Mouse (Mus musculus) megakaryocyte, embryonic 14.5 days (primary cell): ENCODE measurements around the gene Cct3. TPM values are rescaled to one million over a fixed set of nuclear protein-coding genes. Genes with fewer than 3 reads are reported as not detected.
"Not testable (repeated sequence)": the region's sequence is repeated elsewhere in the genome, so short reads cannot be mapped to it uniquely, and the experiment has no call there.

ENCODE experiments used
- H3K27me3 ChIP-seq: replicated peaks from 2 replicates; pipeline ENCODE3; 2012; ENCODE audit warnings: inconsistent platforms
- H3K36me3 ChIP-seq: replicated peaks from 2 replicates; pipeline ENCODE3; 2012; ENCODE audit warnings: low read length, inconsistent platforms, mixed read lengths
- H3K4me1 ChIP-seq: 2 replicates; pipeline ENCODE4 v1.6.1; 2012; ENCODE audit warnings: inconsistent platforms
- H3K4me3 ChIP-seq: replicated peaks from 2 replicates; pipeline ENCODE3; 2012; ENCODE audit warnings: moderate library complexity, mild to moderate bottlenecking, inconsistent platforms
- H3K9me3 ChIP-seq: 2 replicates; pipeline ENCODE4 v1.6.1; 2012; ENCODE audit warnings: inconsistent platforms
- FLI1 ChIP-seq: IDR thresholded peaks from 2 replicates; pipeline ENCODE4 v1.6.1; 2012; ENCODE audit warnings: low read length, inconsistent platforms, mixed read lengths
- GATA1 ChIP-seq: IDR thresholded peaks from 3 replicates; pipeline ENCODE4 v1.6.1; 2012; ENCODE audit warnings: mixed read lengths, low read length, inconsistent platforms, borderline replicate concordance
- polyA plus RNA-seq: library from polyadenylated mRNA; stranded (reverse); fragments of >175 nt; gene quantifications from 2 replicates; pipeline ENCODE4 v1.2.3, GENCODE M21; 2012; ENCODE audit warnings: low replicate concordance; ENCODE audit not compliant: insufficient read depth

The Cct3 gene
- polyA plus RNA-seq, 1 experiment = 29.4 TPM

- Histone ChIP-seq H3K4me3 (no peak overlapping the region), H3K27me3 (peaks cover 9% of the 10 kb centered on the region), H3K9me3 (no peaks in the 10 kb centered on the region), H3K4me1 (peaks cover 35% of the 10 kb centered on the region), H3K36me3 (peaks cover 88% of the 10 kb centered on the region)
- TF ChIP-seq GATA1 = no peak
- no peak for TF ChIP-seq FLI1
Observed at GRCm38 (mm10) chr3:88359989-88360388, 63.1 kb downstream of the Cct3 start.

- peaks cover 30% of the 10 kb centered on the region for H3K4me1 ChIP-seq
- no peak overlapping the region for H3K4me3 ChIP-seq
- H3K36me3 ChIP-seq = peaks cover 77% of the 10 kb centered on the region
- peaks cover 19% of the 10 kb centered on the region for H3K27me3 ChIP-seq
- no peak for TF ChIP-seq FLI1
- no peak for TF ChIP-seq GATA1
- H3K9me3 ChIP-seq = peaks cover 7% of the 10 kb centered on the region
Observed at GRCm38 (mm10) chr3:88361096-88361495, 64.2 kb downstream of the Cct3 start.

GRCm38 (mm10) chr3:88361612-88362313, 64.8 kb downstream of the Cct3 start:
- peaks cover 25% of the 10 kb centered on the region for H3K4me1 ChIP-seq
- no peak for TF ChIP-seq FLI1
- TF ChIP-seq GATA1 = no peak
- H3K27me3 ChIP-seq = peaks cover 21% of the 10 kb centered on the region
- H3K36me3 ChIP-seq = peaks cover 70% of the 10 kb centered on the region
- peaks cover 7% of the 10 kb centered on the region for H3K9me3 ChIP-seq
- no peak overlapping the region for H3K4me3 ChIP-seq

- peaks cover 52% of the 10 kb centered on the region for H3K36me3 ChIP-seq
Observed at GRCm38 (mm10) chr3:88363700-88364099, 66.8 kb downstream of the Cct3 start.

GRCm38 (mm10) chr3:88364337-88364736, 67.4 kb downstream of the Cct3 start, which contains the start of gene Paqr6:
Paqr6 (plus strand) TSS chr3:88364584.
- Histone ChIP-seq H3K27me3 (peaks cover 28% of the 10 kb centered on the region), H3K4me1 (peaks cover 20% of the 10 kb centered on the region), H3K36me3 (peaks cover 45% of the 10 kb centered on the region), H3K4me3 (no peak within 1 kb of the TSS), H3K9me3 (peaks cover 16% of the 10 kb centered on the region)
- TF ChIP-seq FLI1 (no peak), GATA1 (no peak)

More at GRCm38 (mm10) chr3:88363700-88364099, 66.8 kb downstream of the Cct3 start:
- TF ChIP-seq GATA1 (no peak), FLI1 (no peak)
- H3K9me3 ChIP-seq = peaks cover 9% of the 10 kb centered on the region
- no peak overlapping the region for H3K4me3 ChIP-seq
- H3K27me3 ChIP-seq = peaks cover 26% of the 10 kb centered on the region
- H3K4me1 ChIP-seq = peaks cover 20% of the 10 kb centered on the region

DNA sequence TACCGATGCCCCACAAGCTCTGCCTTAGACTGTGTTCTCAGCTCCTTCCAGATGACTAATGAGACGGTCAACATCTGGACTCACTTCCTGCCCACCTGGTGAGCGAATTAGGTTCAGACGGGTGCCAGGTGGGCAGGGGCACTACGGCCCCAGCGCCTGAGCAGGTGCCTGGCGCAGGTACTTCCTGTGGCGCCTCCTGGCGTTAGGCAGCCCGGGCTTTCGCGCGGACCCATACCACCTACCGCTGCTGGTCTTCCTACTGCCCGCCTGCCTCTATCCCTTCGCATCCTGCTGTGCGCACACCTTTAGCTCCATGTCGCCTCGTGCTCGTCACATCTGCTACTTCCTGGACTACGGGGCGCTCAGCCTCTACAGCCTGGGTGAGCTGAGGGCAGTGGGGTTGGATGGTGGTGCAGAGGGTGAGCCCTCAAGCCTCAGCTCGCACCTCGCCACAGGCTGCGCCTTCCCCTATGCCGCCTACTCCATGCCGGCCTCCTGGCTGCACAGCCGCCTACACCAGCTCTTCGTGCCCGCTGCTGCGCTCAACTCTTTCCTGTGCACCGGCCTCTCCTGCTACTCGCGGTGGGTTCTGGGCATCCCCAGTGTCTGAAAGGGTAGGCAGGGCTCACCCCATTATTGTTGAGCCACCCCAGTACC, 68.9 kb downstream of the Cct3 start:
- H3K36me3 ChIP-seq = peaks cover 31% of the 10 kb centered on the region
- no peak for TF ChIP-seq GATA1
- no peak for TF ChIP-seq FLI1
- peaks cover 31% of the 10 kb centered on the region for H3K9me3 ChIP-seq
- H3K27me3 ChIP-seq = peaks cover 35% of the 10 kb centered on the region
- peaks cover 15% of the 10 kb centered on the region for H3K4me1 ChIP-seq
- peak overlapping the region; percentile 62 for H3K4me3 ChIP-seq

- H3K27me3 ChIP-seq = peaks cover 41% of the 10 kb centered on the region
- not testable (repeated sequence) for H3K4me3 ChIP-seq
- H3K4me1 ChIP-seq = peaks cover 13% of the 10 kb centered on the region
- H3K36me3 ChIP-seq = peaks cover 20% of the 10 kb centered on the region
- peaks cover 41% of the 10 kb centered on the region for H3K9me3 ChIP-seq
Observed at GRCm38 (mm10) chr3:88366830-88367428, 70.0 kb downstream of the Cct3 start.

DNA sequence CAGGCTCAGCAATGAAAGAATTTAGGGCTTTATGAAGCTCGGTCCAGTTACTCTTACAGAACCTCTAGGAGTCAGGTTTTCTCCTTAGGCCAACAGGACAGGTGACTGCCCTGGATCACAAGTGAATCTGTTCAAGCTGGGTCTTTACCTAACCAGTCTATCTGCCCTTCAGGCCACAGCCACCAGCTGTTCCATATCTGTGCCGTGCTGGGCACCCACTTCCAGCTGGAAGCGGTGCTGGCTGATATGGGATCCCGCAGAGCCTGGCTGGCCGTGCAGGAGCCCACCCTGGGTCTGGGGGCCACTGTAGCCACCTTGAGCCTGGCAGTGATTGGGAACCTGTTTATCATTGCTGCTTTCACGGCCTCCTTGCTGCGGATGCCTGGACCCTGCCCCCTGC, 70.6 kb downstream of the Cct3 start:
- Histone ChIP-seq H3K9me3 (peaks cover 46% of the 10 kb centered on the region), H3K27me3 (peaks cover 41% of the 10 kb centered on the region), H3K36me3 (peaks cover 14% of the 10 kb centered on the region), H3K4me1 (peaks cover 13% of the 10 kb centered on the region)
- not testable (repeated sequence) for H3K4me3 ChIP-seq

DNA sequence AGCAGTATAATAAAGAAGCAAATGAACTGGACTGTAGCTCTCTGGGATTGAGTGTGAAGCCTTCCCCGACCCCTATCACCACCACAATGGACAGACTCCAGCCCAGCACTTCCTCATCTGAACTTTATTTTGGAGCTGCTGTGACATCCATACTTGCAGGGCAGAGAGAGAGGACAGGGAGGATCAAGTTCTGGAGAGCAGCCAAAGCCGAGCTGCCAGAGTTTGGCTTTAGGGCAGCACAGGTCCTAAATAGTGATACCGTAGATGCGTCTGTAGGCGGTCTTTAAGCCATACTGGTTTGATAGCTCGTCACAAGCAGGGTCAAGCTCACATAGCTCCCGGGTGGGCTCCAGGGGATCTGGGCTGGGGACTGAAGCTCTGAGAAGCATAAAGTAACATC, 71.6 kb downstream of the Cct3 start:
- not testable (repeated sequence) for H3K4me3 ChIP-seq, H3K36me3 ChIP-seq
- Histone ChIP-seq H3K9me3 (peaks cover 55% of the 10 kb centered on the region), H3K27me3 (peaks cover 46% of the 10 kb centered on the region), H3K4me1 (peaks cover 20% of the 10 kb centered on the region)

Other genes with a start within 250 kb of the Cct3 start
- 30.3 and 44.6 TPM in 2 replicates for gene Naxe, start 238.6 kb upstream of the Cct3 start, polyA plus RNA-seq
- gene Ttc24, start 218.8 kb upstream of the Cct3 start, polyA plus RNA-seq = not detected in 2 replicates
- gene Iqgap3, start 215.1 kb upstream of the Cct3 start, polyA plus RNA-seq = 3.3 and 6.8 TPM in 2 replicates
- 60.2 and 145 TPM in 2 replicates for gene Mef2d, start 154.7 kb upstream of the Cct3 start, polyA plus RNA-seq
- not detected in 2 replicates for gene Rhbg, start 42.4 kb upstream of the Cct3 start, polyA plus RNA-seq
- not detected in 2 replicates for gene Gm38392, start 9.9 kb upstream of the Cct3 start, polyA plus RNA-seq
- 2.0 TPM in 1 of 2 replicates, not detected in the other for gene Tsacc, start 117 bp upstream of the Cct3 start, polyA plus RNA-seq
- gene Glmp, start 27.9 kb downstream of the Cct3 start, polyA plus RNA-seq = 31.1 and 138 TPM in 2 replicates
- gene Tmem79, start 39.0 kb downstream of the Cct3 start, polyA plus RNA-seq = 2.3 TPM in 1 of 2 replicates, not detected in the other
- 39.8 and 77.9 TPM in 2 replicates for gene Smg5, start 39.1 kb downstream of the Cct3 start, polyA plus RNA-seq
- gene Paqr6, start 67.5 kb downstream of the Cct3 start, polyA plus RNA-seq = not detected in 2 replicates
- gene Bglap3, start 75.6 kb downstream of the Cct3 start, polyA plus RNA-seq = not detected in 2 replicates
- gene Bglap2, start 81.6 kb downstream of the Cct3 start, polyA plus RNA-seq = not detected in 2 replicates
- not detected in 2 replicates for gene Bglap, start 87.3 kb downstream of the Cct3 start, polyA plus RNA-seq
- 73.6 and 114 TPM in 2 replicates for gene Pmf1, start 113.2 kb downstream of the Cct3 start, polyA plus RNA-seq
- gene Slc25a44, start 128.0 kb downstream of the Cct3 start, polyA plus RNA-seq = 6.7 and 7.2 TPM in 2 replicates
- gene Sema4a, start 164.1 kb downstream of the Cct3 start, polyA plus RNA-seq = 8.4 and 26.0 TPM in 2 replicates
- 607 and 1,158 TPM in 2 replicates for gene Lmna, start 212.8 kb downstream of the Cct3 start, polyA plus RNA-seq
- 0.83 and 1.6 TPM in 2 replicates for gene Mex3a, start 235.3 kb downstream of the Cct3 start, polyA plus RNA-seq